Mouse (Mus musculus): ENCODE measurements around the gene Erp44.

DNA sequence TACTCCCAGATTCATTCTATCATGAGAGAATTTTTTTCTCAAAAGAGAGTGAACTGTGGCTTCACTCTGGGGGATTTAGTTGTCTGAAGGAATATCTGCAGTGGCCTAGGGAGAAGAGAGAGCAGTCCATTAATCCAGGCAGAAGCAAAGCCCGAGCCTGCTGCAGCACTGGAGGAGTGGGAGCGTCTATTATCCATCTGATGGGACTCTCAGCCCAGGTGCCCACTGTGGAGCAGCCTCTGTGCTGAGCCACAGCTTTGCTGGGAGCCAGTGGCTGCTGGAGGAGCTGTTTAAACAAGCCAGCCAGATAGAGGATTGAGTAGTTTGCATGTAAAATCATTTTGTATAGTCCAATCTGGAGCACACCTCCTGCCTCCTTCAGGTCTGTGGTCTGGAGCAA, 98.4 kb downstream of the Erp44 start:
- TF ChIP-seq CTCF (IDR thresholded peaks at IDR 0.05; ENCODE audit: extremely low read depth, insufficient read depth, insufficient read length, insufficient replicate concordance) (no peak), POLR2A (IDR thresholded peaks at IDR 0.05; ENCODE audit: low read depth, low read length) (no peak)
